Mouse (Mus musculus) embryonic facial prominence, embryonic 13.5 days (tissue): ENCODE data around the gene Tectb. TPM values are rescaled to one million over a fixed set of nuclear protein-coding genes. Genes with fewer than 3 reads are reported as not detected.
"Not testable (repeated sequence)": the region's sequence is repeated elsewhere in the genome, so short reads cannot be mapped to it uniquely, and the experiment has no call there.

Source experiments
- ATAC-seq: fragments of 200-750 bp; cut with Nextera tagmentation; 2 replicates; pipeline ENCODE4 v1.8.0; 2017; ENCODE audit warnings: low read depth; ENCODE audit not compliant: insufficient number of reproducible peaks, insufficient read depth, low FRiP score, low TSS enrichment
- H3K27ac ChIP-seq: fragments of 300-500 bp; sonication (generic); 2 replicates; pipeline ENCODE4 v1.5.1; 2015; ENCODE audit warnings: moderate library complexity, mild to moderate bottlenecking, inconsistent platforms
- H3K27me3 ChIP-seq: fragments of 300-500 bp; sonication (generic); 2 replicates; pipeline ENCODE4 v1.6.1; 2015; ENCODE audit warnings: mild to moderate bottlenecking, inconsistent platforms
- H3K36me3 ChIP-seq: fragments of 300-500 bp; sonication (generic); 2 replicates; pipeline ENCODE4 v1.6.1; 2015; ENCODE audit warnings: mild to moderate bottlenecking, inconsistent platforms
- H3K4me1 ChIP-seq: fragments of 300-500 bp; sonication (generic); 2 replicates; pipeline ENCODE4 v1.6.1; 2015; ENCODE audit warnings: inconsistent platforms
- H3K4me2 ChIP-seq: fragments of 300-500 bp; sonication (generic); 2 replicates; pipeline ENCODE4 v1.6.1; 2015; ENCODE audit warnings: moderate library complexity, mild to moderate bottlenecking, inconsistent platforms
- H3K4me3 ChIP-seq: fragments of 300-500 bp; sonication (generic); 2 replicates; pipeline ENCODE4 v1.5.1; 2015; ENCODE audit warnings: mild to moderate bottlenecking, inconsistent platforms
- H3K9ac ChIP-seq: fragments of 300-500 bp; sonication (generic); 2 replicates; pipeline ENCODE4 v1.6.1; 2015; ENCODE audit warnings: mild to moderate bottlenecking, inconsistent platforms
- H3K9me3 ChIP-seq: fragments of 300-500 bp; sonication (generic); 2 replicates; pipeline ENCODE4 v1.6.1; 2016; ENCODE audit warnings: inconsistent platforms
- WGBS: fragments of 180-500 bp; shearing (Covaris S2); methylation state at CpG from one replicate; pipeline ENCODE4 v1.1.7; 2015; ENCODE audit warnings: mixed read lengths; 5-methylcytosine and 5-hydroxymethylcytosine counted together
- polyA plus RNA-seq: library from polyadenylated mRNA; unstranded; fragments of >200 nt; fragmentation: Nextera tagmentation; extraction: Ambion mirVana; gene quantifications from 2 replicates; pipeline ENCODE4 v1.2.1, GENCODE M21; 2015

Gene Tectb
- polyA plus RNA-seq, 1 experiment from 2014 or later: not detected

- Histone ChIP-seq H3K9ac (no peak overlapping the region), H3K4me3 (no peak overlapping the region), H3K4me2 (no peak overlapping the region), H3K36me3 (no peaks in the 10 kb centered on the region), H3K4me1 (peaks cover 30% of the 10 kb centered on the region), H3K27ac (no peak overlapping the region), H3K9me3 (peaks cover 3% of the 10 kb centered on the region; the same call in 1 of the 2 replicates), H3K27me3 (no peaks in the 10 kb centered on the region)
- ATAC-seq: no peak
- WGBS: 58% methylated on average over 9 of the region's 9 CpGs
Observed at GRCm38 (mm10) chr19:55147568-55147967, 33.0 kb upstream of the Tectb start.

GRCm38 (mm10) chr19:55148109-55148508 lies 32.4 kb upstream of the Tectb start:
- 71% methylated on average over 6 of the region's 6 CpGs for WGBS
- peaks cover 30% of the 10 kb centered on the region for H3K4me1 ChIP-seq
- H3K4me2 ChIP-seq: no peak overlapping the region
- no peak overlapping the region for H3K27ac ChIP-seq
- no peak for ATAC-seq
- H3K4me3 ChIP-seq: no peak overlapping the region
- no peaks in the 10 kb centered on the region for H3K27me3 ChIP-seq
- H3K9ac ChIP-seq: no peak overlapping the region
- H3K9me3 ChIP-seq: peaks cover 3% of the 10 kb centered on the region; the same call in 1 of the 2 replicates
- no peaks in the 10 kb centered on the region for H3K36me3 ChIP-seq

- Histone ChIP-seq H3K9ac (no peak overlapping the region), H3K4me1 (peaks cover 17% of the 10 kb centered on the region)
- ATAC-seq: no peak
Observed at GRCm38 (mm10) chr19:55149646-55150045, 30.9 kb upstream of the Tectb start.

GRCm38 (mm10) chr19:55152274-55152673 lies 28.3 kb upstream of the Tectb start:
- not testable (repeated sequence) for H3K27me3 ChIP-seq, H3K36me3 ChIP-seq, H3K9me3 ChIP-seq, H3K4me2 ChIP-seq, H3K4me3 ChIP-seq, H3K9ac ChIP-seq, ATAC-seq, H3K27ac ChIP-seq
- 74% methylated on average over 6 of the region's 6 CpGs for WGBS
- peaks cover 11% of the 10 kb centered on the region; the same call in 1 of the 2 replicates for H3K4me1 ChIP-seq

More at GRCm38 (mm10) chr19:55149646-55150045, 30.9 kb upstream of the Tectb start:
- WGBS: 23% methylated on average over 6 of the region's 6 CpGs
- Histone ChIP-seq H3K27ac (no peak overlapping the region), H3K36me3 (no peaks in the 10 kb centered on the region), H3K27me3 (no peaks in the 10 kb centered on the region), H3K4me3 (no peak overlapping the region), H3K9me3 (peaks cover 3% of the 10 kb centered on the region; the same call in 1 of the 2 replicates), H3K4me2 (no peak overlapping the region)

- 90% methylated on average over 6 of the region's 6 CpGs for WGBS
Observed at GRCm38 (mm10) chr19:55152983-55153382, 27.6 kb upstream of the Tectb start.

GRCm38 (mm10) chr19:55157029-55157428 lies 23.5 kb upstream of the Tectb start:
- Histone ChIP-seq H3K27ac (no peak overlapping the region), H3K9me3 (no peaks in the 10 kb centered on the region), H3K36me3 (no peaks in the 10 kb centered on the region), H3K4me1 (no peaks in the 10 kb centered on the region), H3K4me3 (no peak overlapping the region), H3K4me2 (no peak overlapping the region), H3K27me3 (no peaks in the 10 kb centered on the region), H3K9ac (no peak overlapping the region)
- ATAC-seq: no peak
- 82% methylated on average over 7 of the region's 7 CpGs for WGBS

More at GRCm38 (mm10) chr19:55152983-55153382, 27.6 kb upstream of the Tectb start:
- no peak for ATAC-seq
- H3K27me3 ChIP-seq: no peaks in the 10 kb centered on the region
- H3K9ac ChIP-seq: no peak overlapping the region
- no peak overlapping the region for H3K27ac ChIP-seq
- H3K4me2 ChIP-seq: no peak overlapping the region
- H3K9me3 ChIP-seq: peaks cover 3% of the 10 kb centered on the region; the same call in 1 of the 2 replicates
- 0 out of 2 replicates have a peak, but pooled peaks cover 4% of the 10 kb centered on the region for H3K4me1 ChIP-seq
- no peak overlapping the region for H3K4me3 ChIP-seq
- no peaks in the 10 kb centered on the region for H3K36me3 ChIP-seq

GRCm38 (mm10) chr19:55158606-55159005 lies 21.9 kb upstream of the Tectb start:
- Histone ChIP-seq H3K9me3 (no peaks in the 10 kb centered on the region), H3K36me3 (no peaks in the 10 kb centered on the region), H3K27me3 (no peaks in the 10 kb centered on the region), H3K4me2 (no peak overlapping the region), H3K4me3 (no peak overlapping the region), H3K4me1 (no peaks in the 10 kb centered on the region), H3K9ac (no peak overlapping the region), H3K27ac (no peak overlapping the region)
- no peak for ATAC-seq
- 63% methylated on average over 8 of the region's 8 CpGs for WGBS

- Histone ChIP-seq H3K27me3 (no peaks in the 10 kb centered on the region), H3K4me1 (no peaks in the 10 kb centered on the region), H3K27ac (no peak overlapping the region), H3K36me3 (no peaks in the 10 kb centered on the region), H3K4me3 (no peak overlapping the region), H3K4me2 (no peak overlapping the region), H3K9me3 (no peaks in the 10 kb centered on the region), H3K9ac (no peak overlapping the region)
- no peak for ATAC-seq
- WGBS: 82% methylated on average over 6 of the region's 6 CpGs
Observed at GRCm38 (mm10) chr19:55159826-55160225, 20.7 kb upstream of the Tectb start.

GRCm38 (mm10) chr19:55162271-55162670 lies 18.3 kb upstream of the Tectb start:
- Histone ChIP-seq H3K36me3 (no peaks in the 10 kb centered on the region), H3K4me1 (no peaks in the 10 kb centered on the region), H3K27ac (no peak overlapping the region), H3K9me3 (no peaks in the 10 kb centered on the region), H3K27me3 (no peaks in the 10 kb centered on the region), H3K4me2 (no peak overlapping the region), H3K4me3 (no peak overlapping the region), H3K9ac (no peak overlapping the region)
- ATAC-seq: no peak
- WGBS: 74% methylated on average over 4 of the region's 4 CpGs

GRCm38 (mm10) chr19:55164162-55164561 lies 16.4 kb upstream of the Tectb start:
- 67% methylated on average over 1 of the region's 1 CpGs for WGBS
- Histone ChIP-seq H3K27me3 (no peaks in the 10 kb centered on the region), H3K36me3 (no peaks in the 10 kb centered on the region), H3K4me1 (no peaks in the 10 kb centered on the region), H3K4me2 (no peak overlapping the region), H3K4me3 (no peak overlapping the region), H3K9me3 (no peaks in the 10 kb centered on the region), H3K27ac (no peak overlapping the region), H3K9ac (no peak overlapping the region)
- ATAC-seq: no peak

- no peaks in the 10 kb centered on the region for H3K36me3 ChIP-seq
- no peaks in the 10 kb centered on the region for H3K4me1 ChIP-seq
- H3K27ac ChIP-seq: no peak overlapping the region
- no peak for ATAC-seq
- peaks cover 9% of the 10 kb centered on the region; the same call in 1 of the 2 replicates for H3K9me3 ChIP-seq
- no peaks in the 10 kb centered on the region for H3K27me3 ChIP-seq
- H3K4me2 ChIP-seq: no peak overlapping the region
- no peak overlapping the region for H3K4me3 ChIP-seq
- 79% methylated on average over 1 of the region's 1 CpGs for WGBS
- H3K9ac ChIP-seq: no peak overlapping the region
Observed at GRCm38 (mm10) chr19:55165183-55165865, 15.2 kb upstream of the Tectb start.

- H3K4me2 ChIP-seq: no peak overlapping the region
- H3K4me1 ChIP-seq: no peaks in the 10 kb centered on the region
- H3K36me3 ChIP-seq: no peaks in the 10 kb centered on the region
- H3K27ac ChIP-seq: no peak overlapping the region
- WGBS: 65% methylated on average over 4 of the region's 4 CpGs
- peaks cover 10% of the 10 kb centered on the region; the same call in 1 of the 2 replicates for H3K9me3 ChIP-seq
- no peak overlapping the region for H3K4me3 ChIP-seq
- H3K9ac ChIP-seq: no peak overlapping the region
- ATAC-seq: no peak
- H3K27me3 ChIP-seq: no peaks in the 10 kb centered on the region
Observed at GRCm38 (mm10) chr19:55165954-55166353, 14.6 kb upstream of the Tectb start.
